Mouse (Mus musculus) embryonic fibroblast, embryonic 13.5 days (primary cell): ENCODE measurements around the gene Stx6. TPM values are rescaled to one million over a fixed set of nuclear protein-coding genes. Genes with fewer than 3 reads are reported as not detected.

Experiments used
- H3K27ac ChIP-seq: 2 replicates; pipeline ENCODE4 v1.5.1; 2012; ENCODE audit warnings: low read length, control low read depth, inconsistent platforms; ENCODE audit not compliant: insufficient read depth
- H3K4me1 ChIP-seq: 2 replicates; pipeline ENCODE4 v1.6.1; 2011; ENCODE audit warnings: low read length; ENCODE audit not compliant: control insufficient read depth, insufficient read depth
- H3K4me3 ChIP-seq: 2 replicates; pipeline ENCODE4 v1.5.1; 2011; ENCODE audit warnings: mild to moderate bottlenecking, control low read depth, low read length; ENCODE audit not compliant: insufficient read depth
- CTCF ChIP-seq: IDR thresholded peaks from 2 replicates; pipeline ENCODE4 v1.5.1; 2011; ENCODE audit warnings: mild to moderate bottlenecking, control low read depth, low read length, moderate library complexity, borderline replicate concordance; ENCODE audit not compliant: insufficient read depth
- POLR2A ChIP-seq: IDR thresholded peaks from 2 replicates; pipeline ENCODE4 v1.6.1; 2011; ENCODE audit warnings: low read depth, mild to moderate bottlenecking, control low read depth, low read length, moderate library complexity
- polyA plus RNA-seq: library from polyadenylated mRNA; stranded (reverse); fragments of >200 nt; gene quantifications from 2 replicates; pipeline ENCODE4 v1.2.4, GENCODE M21; 2011; ENCODE audit warnings: low read depth; ENCODE audit not compliant: missing spikeins, insufficient read length

The Stx6 gene
- polyA plus RNA-seq = 54.3 and 58.8 TPM in 2 replicates

GRCm38 (mm10) chr1:155158141-155158969 is at the start of gene Stx6:
Stx6 (plus strand) TSS chr1:155158715.
- peak within 1 kb of the TSS; percentile 71 for H3K4me3 ChIP-seq
- no peak for TF ChIP-seq CTCF
- peak; percentile 57 for TF ChIP-seq POLR2A
- H3K4me1 ChIP-seq = no peaks in the 10 kb centered on the region; the same call in 1 of the 2 replicates
- peak within 1 kb of the TSS; percentile 8 for H3K27ac ChIP-seq

GRCm38 (mm10) chr1:155109387-155110350 is 48.8 kb upstream of the Stx6 start:
- peak overlapping the region; percentile 36 for H3K4me3 ChIP-seq
- peaks cover 12% of the 10 kb centered on the region for H3K4me1 ChIP-seq
- H3K27ac ChIP-seq = peak overlapping the region; percentile 99
- peak; percentile 27; the same call in 1 of the 2 replicates for TF ChIP-seq POLR2A
- no peak for TF ChIP-seq CTCF

- no peak overlapping the region for H3K4me3 ChIP-seq
- peaks cover 12% of the 10 kb centered on the region for H3K4me1 ChIP-seq
- TF ChIP-seq POLR2A (no peak), CTCF (no peak)
- peak overlapping the region; percentile 10; the same call in 1 of the 2 replicates for H3K27ac ChIP-seq
These were observed 47.0 kb upstream of the Stx6 start for GRCm38 (mm10) chr1:155111491-155111890.

- Histone ChIP-seq H3K4me3 (no peak overlapping the region), H3K4me1 (peaks cover 12% of the 10 kb centered on the region), H3K27ac (no peak overlapping the region)
- TF ChIP-seq POLR2A (no peak), CTCF (no peak)
These were observed 46.4 kb upstream of the Stx6 start for GRCm38 (mm10) chr1:155112118-155112517.

- TF ChIP-seq POLR2A (no peak), CTCF (no peak)
- Histone ChIP-seq H3K27ac (no peak overlapping the region), H3K4me3 (no peak overlapping the region), H3K4me1 (peaks cover 9% of the 10 kb centered on the region)
These were observed 45.6 kb upstream of the Stx6 start for GRCm38 (mm10) chr1:155112875-155113274.

GRCm38 (mm10) chr1:155113946-155114345 is 44.6 kb upstream of the Stx6 start:
- H3K27ac ChIP-seq = no peak overlapping the region
- H3K4me1 ChIP-seq = peaks cover 14% of the 10 kb centered on the region
- no peak for TF ChIP-seq POLR2A
- TF ChIP-seq CTCF = no peak
- no peak overlapping the region for H3K4me3 ChIP-seq

GRCm38 (mm10) chr1:155119719-155120118 is 38.8 kb upstream of the Stx6 start:
- no peak for TF ChIP-seq POLR2A
- no peak for TF ChIP-seq CTCF
- Histone ChIP-seq H3K4me1 (peaks cover 5% of the 10 kb centered on the region; the same call in 1 of the 2 replicates), H3K4me3 (no peak overlapping the region), H3K27ac (no peak overlapping the region)

- H3K27ac ChIP-seq = no peak overlapping the region
- no peak for TF ChIP-seq POLR2A
- peaks cover 8% of the 10 kb centered on the region for H3K4me1 ChIP-seq
- H3K4me3 ChIP-seq = no peak overlapping the region
These were observed 36.3 kb upstream of the Stx6 start for GRCm38 (mm10) chr1:155121977-155122939.

- TF ChIP-seq POLR2A (no peak), CTCF (no peak)
- Histone ChIP-seq H3K4me1 (peaks cover 4% of the 10 kb centered on the region), H3K4me3 (no peak overlapping the region), H3K27ac (no peak overlapping the region)
These were observed 34.1 kb upstream of the Stx6 start for GRCm38 (mm10) chr1:155124397-155124796.
